Mouse (Mus musculus) megakaryocyte-erythroid progenitor cell, adult 5-6 weeks (primary cell): ENCODE measurements around the gene Rph3al. TPM values are rescaled to one million over a fixed set of nuclear protein-coding genes. Genes with fewer than 3 reads are reported as not detected.

Experiments used
- ATAC-seq: replicated peaks from 2 replicates; pipeline ENCODE4 v1.8.0; 2016; ENCODE audit warnings: mild to moderate bottlenecking, inconsistent platforms; ENCODE audit not compliant: severe bottlenecking, poor library complexity, low FRiP score, low TSS enrichment
- total RNA-seq, 2 experiments: library from RNA; stranded (forward) in 1 of 2; stranded (reverse) in 1 of 2; fragments of 200-1000, 215-1000 nt in 1 of 2; fragments of >200 nt in 1 of 2; fragmentation: Nextera tagmentation in 1 of 2; gene quantifications; 2 replicates each; pipeline ENCODE4 v1.2.3; 2014 to 2017

Rph3al gene
- total RNA-seq, 2 experiments from 2014 or later = 1.1 to 8.3 TPM

- no peak for ATAC-seq
Measured at GRCm38 (mm10) chr11:75839536-75840430, 98.4 kb downstream of the Rph3al start.

GRCm38 (mm10) chr11:75838861-75839426 is 99.3 kb downstream of the Rph3al start:
- ATAC-seq = no peak

- no peak for ATAC-seq
Measured at GRCm38 (mm10) chr11:75836240-75836610, 102.0 kb downstream of the Rph3al start.

- no peak for ATAC-seq
Measured at GRCm38 (mm10) chr11:75835587-75836239, 102.5 kb downstream of the Rph3al start.

- ATAC-seq = no peak
Measured at GRCm38 (mm10) chr11:75833081-75833480, 105.1 kb downstream of the Rph3al start.

- ATAC-seq = no peak
Measured at GRCm38 (mm10) chr11:75830386-75830785, 107.8 kb downstream of the Rph3al start.

GRCm38 (mm10) chr11:75827414-75827813 is 110.8 kb downstream of the Rph3al start:
- ATAC-seq = no peak

GRCm38 (mm10) chr11:75823506-75823905 is 114.7 kb downstream of the Rph3al start:
- no peak for ATAC-seq

GRCm38 (mm10) chr11:75813085-75813484 is 125.1 kb downstream of the Rph3al start:
- ATAC-seq = no peak

GRCm38 (mm10) chr11:75811900-75812299 is 126.3 kb downstream of the Rph3al start:
- ATAC-seq = no peak

- no peak for ATAC-seq
Measured at GRCm38 (mm10) chr11:75810526-75810925, 127.7 kb downstream of the Rph3al start.

GRCm38 (mm10) chr11:75807486-75807885 is 130.7 kb downstream of the Rph3al start:
- ATAC-seq = no peak

- no peak for ATAC-seq
Measured at GRCm38 (mm10) chr11:75801771-75802550, 136.3 kb downstream of the Rph3al start.

- ATAC-seq = no peak
Measured at GRCm38 (mm10) chr11:75801369-75801768, 136.9 kb downstream of the Rph3al start.

GRCm38 (mm10) chr11:75796536-75797246 is 141.5 kb downstream of the Rph3al start:
- ATAC-seq = no peak

GRCm38 (mm10) chr11:75796029-75796445 is 142.2 kb downstream of the Rph3al start, which contains the start of gene Doc2b:
Gene Doc2b, minus strand, starts transcription at chr11:75796049.
- ATAC-seq = no peak

GRCm38 (mm10) chr11:75795321-75795636 is 142.9 kb downstream of the Rph3al start:
- ATAC-seq = no peak

- no peak for ATAC-seq
Measured at GRCm38 (mm10) chr11:75794602-75795320, 143.5 kb downstream of the Rph3al start.

GRCm38 (mm10) chr11:75793351-75793750 is 144.9 kb downstream of the Rph3al start:
- no peak for ATAC-seq
